Mouse (Mus musculus) urinary bladder, adult 2 months (tissue): ENCODE results near the gene Xrcc6. TPM values are rescaled to one million over a fixed set of nuclear protein-coding genes. Genes with fewer than 3 reads are reported as not detected.

Source experiments
- DNase-seq: peaks from one replicate; pipeline ENCODE4 v3.0.0; 2022; ENCODE audit warnings: low spot score
- polyA plus RNA-seq: library from polyadenylated mRNA; depleted of rRNA; stranded (reverse); fragments of >200 nt; gene quantifications from 2 replicates; pipeline ENCODE4 v1.2.3, GENCODE M21; 2012; rRNA removed

The Xrcc6 gene
- polyA plus RNA-seq = 18.3 and 20.4 TPM in 2 replicates

DNA sequence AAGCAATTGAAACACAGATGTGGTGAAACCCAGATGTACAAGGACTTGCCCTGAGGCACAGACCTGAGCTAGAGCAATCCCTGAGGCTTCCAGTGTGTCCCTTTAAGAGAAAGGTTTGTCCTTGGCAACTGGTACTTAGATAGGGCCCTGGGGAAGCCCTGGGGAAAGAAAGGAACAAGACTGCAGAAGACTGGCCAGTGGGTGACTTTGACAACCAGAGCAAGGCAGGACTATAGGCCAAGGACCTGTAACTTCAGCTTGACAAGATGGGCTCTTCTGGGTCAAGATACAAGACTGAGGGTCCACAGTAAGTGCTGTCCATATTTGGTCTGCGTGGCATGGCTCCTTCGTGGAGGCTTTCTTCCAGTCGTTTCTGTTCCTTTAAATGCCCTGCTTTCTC lies at the start of gene Xrcc6:
TSS of gene Xrcc6 (plus strand) at position 190 of the 400 bp plus-strand sequence.
- DNase-seq = no peak

DNA sequence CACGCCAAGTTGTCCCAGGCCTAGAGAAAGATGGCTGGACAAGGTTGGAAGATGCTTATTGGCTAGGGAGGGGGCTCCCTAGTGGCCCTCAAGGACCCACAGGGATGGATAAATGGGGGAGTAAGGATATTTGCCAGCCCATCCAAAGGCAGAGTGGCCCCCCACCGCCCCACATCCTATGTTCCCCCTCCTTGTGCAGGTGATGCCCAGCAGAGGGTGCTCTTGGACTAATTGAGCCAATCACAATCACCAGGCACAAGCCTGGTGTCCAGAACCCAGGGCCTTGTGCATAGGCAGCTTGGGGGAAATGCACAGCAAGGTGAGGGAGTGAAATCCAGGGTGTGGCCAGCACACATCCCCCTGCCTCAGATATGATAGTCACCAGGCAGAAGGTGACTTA lies 49.4 kb upstream of the Xrcc6 start:
- DNase-seq = no peak

DNA sequence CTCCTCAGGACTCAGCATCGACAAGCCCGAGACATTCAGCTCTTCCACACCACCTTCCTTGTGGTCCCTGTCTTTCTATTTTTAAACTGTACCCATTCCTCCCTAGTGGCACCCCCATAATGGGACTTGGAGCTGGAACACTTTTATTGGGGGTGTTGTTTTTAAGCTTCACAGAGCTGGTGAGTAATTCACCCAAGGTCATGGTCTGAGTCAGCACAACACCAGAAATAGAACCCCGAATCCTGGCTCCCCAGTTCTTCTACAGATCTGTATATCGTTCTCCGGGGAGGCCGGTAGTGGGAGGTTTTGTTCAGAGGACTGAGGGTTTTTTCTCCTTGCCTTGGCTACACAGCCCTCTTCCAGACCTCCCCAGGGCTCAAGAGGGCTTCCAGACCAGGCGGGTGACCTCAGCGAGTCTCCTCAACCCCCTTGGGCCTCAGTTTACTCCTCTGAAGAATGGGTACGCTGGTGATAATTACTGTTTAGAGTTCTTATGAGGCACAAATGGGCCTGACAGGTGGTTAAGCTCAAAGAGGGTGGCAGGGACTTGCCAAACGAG lies 48.4 kb upstream of the Xrcc6 start:
- no peak for DNase-seq

- DNase-seq = no peak
Measured at GRCm38 (mm10) chr15:81939774-81940173, 47.9 kb upstream of the Xrcc6 start.

- DNase-seq = no peak
Measured at GRCm38 (mm10) chr15:81940219-81940618, 47.4 kb upstream of the Xrcc6 start.

DNA sequence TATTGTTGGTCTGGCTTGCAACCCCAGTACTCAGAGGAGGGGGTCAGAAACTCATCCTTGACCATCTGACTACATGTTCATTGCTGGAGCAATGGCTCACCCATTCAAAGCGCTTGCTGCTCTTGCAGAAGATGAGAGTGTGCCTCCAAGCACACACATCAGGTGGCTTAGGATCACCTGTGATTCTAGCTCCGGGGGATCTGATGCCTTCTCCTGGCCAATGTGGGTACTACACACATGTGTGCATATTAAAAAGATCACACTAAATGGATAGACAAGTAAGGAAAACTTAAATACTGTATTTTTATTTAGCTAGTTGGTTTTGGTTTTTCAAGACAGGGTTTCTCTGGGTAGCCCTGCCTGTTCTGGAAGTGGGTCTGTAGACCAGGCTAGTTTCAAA lies 46.6 kb upstream of the Xrcc6 start:
- DNase-seq = no peak

- DNase-seq = no peak
Measured at GRCm38 (mm10) chr15:81943176-81943749, 44.4 kb upstream of the Xrcc6 start.

DNA sequence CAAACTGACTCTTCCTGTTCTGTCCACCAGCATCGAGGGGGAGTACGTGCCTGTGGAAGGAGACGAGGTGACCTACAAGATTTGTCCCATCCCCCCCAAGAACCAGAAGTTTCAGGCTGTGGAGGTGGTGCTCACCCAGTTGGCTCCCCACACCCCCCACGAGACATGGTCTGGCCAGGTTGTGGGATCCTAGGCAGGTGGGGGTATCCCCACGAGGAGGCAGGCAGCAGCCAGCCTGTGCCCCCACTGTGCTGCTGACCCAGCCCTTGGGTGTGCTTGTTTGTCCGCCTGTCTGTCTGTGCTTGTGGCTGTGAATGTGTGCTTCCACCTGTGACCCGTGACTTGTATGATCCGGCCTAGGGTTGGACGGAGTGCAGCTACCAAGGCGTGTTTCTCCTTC lies 38.6 kb upstream of the Xrcc6 start:
- no peak for DNase-seq

DNA sequence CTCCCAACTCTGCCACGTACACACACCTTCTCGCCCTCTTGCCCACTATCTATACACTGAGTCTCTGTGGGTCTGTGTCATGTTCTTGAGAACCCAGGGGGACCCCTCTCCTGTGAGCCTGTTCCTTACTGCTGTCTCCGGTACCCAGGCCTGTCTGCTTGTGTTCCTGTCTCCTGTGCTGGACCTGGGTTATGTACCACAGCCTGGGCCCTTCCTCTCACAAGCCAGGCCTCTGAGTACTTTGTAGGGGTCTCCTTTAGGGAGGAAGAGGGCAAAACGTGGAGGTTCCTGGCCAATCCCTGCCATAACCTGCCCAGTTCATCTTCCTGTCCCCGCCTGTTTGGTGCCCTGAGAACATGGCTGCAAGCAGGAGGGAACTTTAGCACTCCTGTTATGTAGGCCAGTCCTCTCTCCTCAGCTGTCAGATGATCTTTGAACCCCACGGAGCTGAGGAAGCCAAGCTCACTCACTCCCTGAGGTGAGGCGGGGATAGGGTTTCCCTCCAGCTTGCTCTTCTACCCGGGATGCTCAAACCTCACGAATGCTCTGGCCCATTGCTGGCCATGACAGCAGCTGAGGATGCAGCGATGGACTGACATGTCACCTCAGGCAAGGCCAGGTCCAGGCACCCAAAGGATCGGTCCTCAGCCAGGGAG lies 38.0 kb upstream of the Xrcc6 start:
- DNase-seq = no peak

GRCm38 (mm10) chr15:81950716-81951115 lies 36.9 kb upstream of the Xrcc6 start:
- no peak for DNase-seq

DNA sequence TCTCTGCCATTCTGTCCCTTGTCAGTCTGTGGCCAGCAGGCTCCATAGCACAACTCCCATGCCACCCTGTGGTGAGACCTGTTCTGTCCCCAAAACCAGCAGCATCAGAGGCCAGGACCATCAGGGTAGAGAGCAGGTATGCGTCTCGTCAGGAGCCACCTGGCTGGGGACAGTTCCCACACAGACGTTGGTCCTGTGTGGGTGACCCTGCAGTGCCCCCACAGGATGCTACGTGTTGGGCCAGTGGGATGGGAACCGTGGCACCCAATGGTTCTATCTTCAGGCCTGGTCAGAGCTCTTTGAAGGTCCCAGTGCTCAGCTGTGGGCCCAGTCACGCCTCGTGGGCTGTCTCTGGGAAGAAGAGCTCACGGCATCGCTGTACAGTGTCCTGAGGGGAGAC lies 36.5 kb upstream of the Xrcc6 start:
- DNase-seq = no peak

- DNase-seq = no peak
Measured at GRCm38 (mm10) chr15:81952310-81952709, 35.3 kb upstream of the Xrcc6 start.

DNA sequence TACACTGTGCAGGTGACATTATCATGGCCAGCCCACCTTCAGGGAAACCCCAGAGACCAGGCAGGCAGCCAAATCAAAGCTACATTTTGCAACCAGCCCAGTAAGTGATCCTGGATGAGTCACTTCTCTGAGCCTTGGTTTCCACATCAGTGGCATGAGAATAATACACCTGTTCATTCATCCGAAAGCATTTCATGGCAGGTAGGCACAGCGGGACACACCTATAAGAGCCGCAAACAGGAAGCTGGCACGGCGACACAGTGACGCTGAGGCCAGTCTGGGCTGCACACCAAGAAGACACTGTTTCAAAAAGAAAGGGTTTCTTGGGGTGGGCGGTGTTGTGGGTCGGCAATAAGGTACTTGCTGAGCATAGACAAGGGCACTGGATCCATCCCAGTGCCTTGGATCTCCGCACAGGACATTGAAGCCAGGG lies 33.5 kb upstream of the Xrcc6 start:
- DNase-seq = no peak

GRCm38 (mm10) chr15:81954716-81955115 lies 32.9 kb upstream of the Xrcc6 start:
- no peak for DNase-seq

GRCm38 (mm10) chr15:81955414-81955813 lies 32.2 kb upstream of the Xrcc6 start:
- DNase-seq = no peak

GRCm38 (mm10) chr15:81956457-81956856 lies 31.2 kb upstream of the Xrcc6 start:
- DNase-seq = no peak

GRCm38 (mm10) chr15:81957598-81957997 lies 30.0 kb upstream of the Xrcc6 start:
- no peak for DNase-seq

GRCm38 (mm10) chr15:81958906-81959305 lies 28.7 kb upstream of the Xrcc6 start:
- DNase-seq = no peak

- peak; percentile 86 for DNase-seq
Measured at GRCm38 (mm10) chr15:81960171-81961077, 27.2 kb upstream of the Xrcc6 start, which contains the start of gene Pmm1. Pmm1 (minus strand) TSS chr15:81960930.

DNA sequence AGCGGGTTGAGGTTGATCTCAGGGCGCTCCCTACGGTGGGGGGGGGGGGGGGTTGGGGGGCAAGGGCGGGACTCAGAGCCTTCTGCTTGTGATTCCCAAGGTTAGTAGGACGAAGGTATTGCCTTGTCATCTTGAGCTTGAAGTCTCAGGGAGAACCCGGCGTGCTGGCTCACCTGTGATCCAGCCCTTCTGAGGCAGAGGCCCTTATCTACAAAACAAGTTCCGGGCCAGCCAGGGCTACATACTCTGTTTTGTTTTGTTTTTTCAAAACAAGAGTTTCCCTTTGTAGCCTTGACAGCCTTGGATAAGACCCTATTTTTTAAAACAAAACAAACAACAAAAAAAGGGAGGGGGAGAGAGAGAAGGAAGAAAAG lies 26.6 kb upstream of the Xrcc6 start:
- DNase-seq = no peak

GRCm38 (mm10) chr15:81964262-81964661 lies 23.4 kb upstream of the Xrcc6 start:
- no peak for DNase-seq

DNA sequence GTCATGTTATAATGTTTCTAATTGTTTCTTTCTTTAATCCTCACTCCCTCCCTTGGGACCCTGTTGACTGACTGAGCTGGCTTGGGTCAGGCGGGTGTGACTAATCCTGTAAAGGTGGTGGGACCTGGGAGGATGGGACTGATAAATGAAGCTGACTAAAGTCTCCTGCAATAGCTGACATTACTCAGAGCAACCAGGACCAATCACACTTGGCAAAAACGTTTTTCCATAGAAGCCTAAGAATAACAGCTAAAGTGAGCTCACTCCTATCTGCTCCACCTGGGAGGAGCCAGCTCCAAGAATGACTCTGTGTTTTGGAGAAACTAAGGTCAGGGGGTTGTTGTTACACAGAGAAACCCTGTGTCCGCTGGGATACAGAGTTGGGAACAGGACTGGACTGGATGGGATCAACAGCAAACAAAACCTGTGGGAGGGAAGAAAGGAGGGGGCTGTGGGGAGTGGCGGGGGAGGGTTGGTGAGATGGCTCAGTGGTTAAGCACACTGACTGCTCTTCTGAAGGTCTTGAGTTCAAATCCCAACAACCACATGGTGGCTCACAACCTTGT lies 22.6 kb upstream of the Xrcc6 start:
- no peak for DNase-seq
